28 mouse cellular contexts compared by ENCODE assay signal in genomic region chr9:49227442-49227841, GRCm38 (mm10). TPM values are rescaled to one million over a fixed set of nuclear protein-coding genes. Genes with fewer than 3 reads are reported as not detected.
DNase-seq lines count a peak whose midpoint lies in the region; ATAC-seq and TF ChIP-seq lines count a peak whose summit lies in the region.
"Had no signal": no experiment of that assay in that cellular context is flagged by ENCODE, and none has a peak within 500 bp of the region (broad histone marks: within the 10 kb centered on the region; RNA-seq: fewer than 3 reads in every experiment).

No protein-coding gene starts in this region.

- no peak for TF ChIP-seq CTCF in kidney, postnatal 0 days (IDR thresholded peaks at IDR 0.05; ENCODE audit: low read depth)
- TF ChIP-seq CTCF in kidney, adult 2 months (conservative IDR thresholded peaks at IDR 0.05; ENCODE audit: insufficient read depth, insufficient read length, low read depth, low read length) = no peak
- no peak for TF ChIP-seq CTCF in lung, embryonic 14.5 days (IDR thresholded peaks at IDR 0.05; ENCODE audit: low read depth)

- no peak overlapping the region for H3K9ac ChIP-seq in kidney, postnatal 0 days (ENCODE audit: low read depth, low read length)
- no peak overlapping the region for H3K9ac ChIP-seq in lung, embryonic 14.5 days
- H3K9ac ChIP-seq: forebrain, embryonic 15.5 days; hindbrain, embryonic 14.5 days; intestine, embryonic 15.5 days; neural tube, embryonic 13.5 days; stomach, embryonic 15.5 days had no signal

- H3K4me2 ChIP-seq in kidney, postnatal 0 days (ENCODE audit: low read length) = no peak overlapping the region
- no peak overlapping the region for H3K4me2 ChIP-seq in lung, embryonic 14.5 days
- H3K4me2 ChIP-seq: forebrain, embryonic 15.5 days; hindbrain, embryonic 14.5 days; intestine, embryonic 15.5 days; midbrain, embryonic 11.5 days; neural tube, embryonic 13.5 days; stomach, embryonic 15.5 days had no signal

- no peak overlapping the region for H3K27ac ChIP-seq in kidney, postnatal 0 days
- H3K27ac ChIP-seq in kidney, adult 2 months (ENCODE audit: insufficient read depth, low read depth, low read length) = no peak overlapping the region
- H3K27ac ChIP-seq in lung, embryonic 14.5 days (ENCODE audit: low read depth) = no peak overlapping the region
- H3K27ac ChIP-seq in hindbrain, embryonic 10.5 days = no peak overlapping the region
- H3K27ac ChIP-seq: forebrain, embryonic 15.5 days; hindbrain, embryonic 14.5 days; intestine, embryonic 15.5 days; macrophage; neural tube, embryonic 13.5 days; stomach, embryonic 15.5 days had no signal

- peak; percentile 5 for DNase-seq in kidney, postnatal 0 days (ENCODE audit: low spot score)
- DNase-seq in kidney, adult 2 months = no peak
- peak; percentile 17 for DNase-seq in lung, embryonic 14.5 days
- DNase-seq in lung, postnatal 25 days (ENCODE audit: low spot score) = no peak
- peak; percentile 82 for DNase-seq in brain, adult 2 months (ENCODE audit: low read depth, low spot score)
- DNase-seq in right cerebral cortex, postnatal 25 days = peak; percentile 34
- DNase-seq in hindbrain, embryonic 10.5 days (ENCODE audit: low spot score) = no peak
- DNase-seq: adrenal gland, adult 2 months; cerebellum, adult 11 months; cerebellum, postnatal 25 days; gastrocnemius, postnatal 14 days; liver; lung, adult 18-20 months; thymus, postnatal 25 days had no signal

- H3K4me3 ChIP-seq in kidney, postnatal 0 days (replicated peaks; ENCODE audit: low read depth, low read length) = no peak overlapping the region
- H3K4me3 ChIP-seq in kidney, adult 2 months (ENCODE audit: insufficient read depth, low read depth, low read length) = no peak overlapping the region
- no peak overlapping the region for H3K4me3 ChIP-seq in lung, embryonic 14.5 days (ENCODE audit: low read depth, low read length)
- no peak overlapping the region for H3K4me3 ChIP-seq in hindbrain, embryonic 10.5 days
- H3K4me3 ChIP-seq: forebrain, embryonic 15.5 days; intestine, embryonic 15.5 days; neural tube, embryonic 13.5 days; stomach, embryonic 15.5 days had no signal

- no peaks in the 10 kb centered on the region for H3K4me1 ChIP-seq in kidney, postnatal 0 days (replicated peaks; ENCODE audit: insufficient read depth, low read length)
- H3K4me1 ChIP-seq in kidney, adult 2 months (ENCODE audit: control insufficient read depth, insufficient read depth, low read length) = no peaks in the 10 kb centered on the region
- no peaks in the 10 kb centered on the region for H3K4me1 ChIP-seq in lung, embryonic 14.5 days (ENCODE audit: insufficient read depth)
- no peaks in the 10 kb centered on the region for H3K4me1 ChIP-seq in hindbrain, embryonic 10.5 days (replicated peaks)
- H3K4me1 ChIP-seq: forebrain, embryonic 15.5 days; intestine, embryonic 15.5 days; neural tube, embryonic 13.5 days; stomach, embryonic 15.5 days had no signal

- no peak for TF ChIP-seq POLR2A in kidney, adult 2 months (IDR thresholded peaks at IDR 0.05; ENCODE audit: low read depth, low read length)

- H3K36me3 ChIP-seq in kidney, postnatal 0 days (ENCODE audit: insufficient read depth, low read length) = no peaks in the 10 kb centered on the region
- H3K36me3 ChIP-seq in kidney, adult 2 months (ENCODE audit: control insufficient read depth, insufficient read depth, low read length) = no peaks in the 10 kb centered on the region
- H3K36me3 ChIP-seq in lung, embryonic 14.5 days (ENCODE audit: insufficient read depth) = no peaks in the 10 kb centered on the region
- H3K36me3 ChIP-seq in hindbrain, embryonic 10.5 days = no peaks in the 10 kb centered on the region
- H3K36me3 ChIP-seq: forebrain, embryonic 15.5 days; intestine, embryonic 15.5 days; neural tube, embryonic 13.5 days; stomach, embryonic 15.5 days had no signal

- H3K27me3 ChIP-seq in kidney, postnatal 0 days (ENCODE audit: insufficient read depth, low read length) = no peaks in the 10 kb centered on the region
- no peaks in the 10 kb centered on the region for H3K27me3 ChIP-seq in kidney, adult 2 months (replicated peaks; ENCODE audit: control insufficient read depth, insufficient read depth, low read length)
- no peaks in the 10 kb centered on the region for H3K27me3 ChIP-seq in lung, embryonic 14.5 days (ENCODE audit: insufficient read depth, low read length)
- no peaks in the 10 kb centered on the region for H3K27me3 ChIP-seq in hindbrain, embryonic 10.5 days (ENCODE audit: insufficient read depth, poor library complexity, severe bottlenecking)
- H3K27me3 ChIP-seq: forebrain, embryonic 15.5 days; intestine, embryonic 15.5 days; neural tube, embryonic 13.5 days; stomach, embryonic 15.5 days had no signal

- no peak for ATAC-seq in kidney, postnatal 0 days (replicated peaks; ENCODE audit: low FRiP score, low read depth)
- ATAC-seq in lung, embryonic 14.5 days (ENCODE audit: insufficient read depth) = no peak
- no peak for ATAC-seq in erythroid progenitor cell, adult 5-6 weeks (replicated peaks; ENCODE audit: low FRiP score, poor library complexity, severe bottlenecking)
- ATAC-seq: forebrain, embryonic 15.5 days; intestine, embryonic 15.5 days had no signal

- WGBS in kidney, postnatal 0 days = 71% methylated on average over 9 of the region's 9 CpGs
- WGBS in kidney, adult 2 months = 69% methylated on average over 9 of the region's 9 CpGs
- WGBS in lung, embryonic 14.5 days = 65% methylated on average over 9 of the region's 9 CpGs
- WGBS in hindbrain, embryonic 10.5 days = 85% methylated on average over 9 of the region's 9 CpGs

- no peaks in the 10 kb centered on the region for H3K9me3 ChIP-seq in kidney, postnatal 0 days (replicated peaks; ENCODE audit: low read length)
- no peaks in the 10 kb centered on the region for H3K9me3 ChIP-seq in lung, embryonic 14.5 days (ENCODE audit: low read depth, low read length)
- no peaks in the 10 kb centered on the region for H3K9me3 ChIP-seq in hindbrain, embryonic 10.5 days
- H3K9me3 ChIP-seq: forebrain, embryonic 15.5 days; intestine, embryonic 15.5 days; neural tube, embryonic 13.5 days; stomach, embryonic 15.5 days had no signal

RNA-seq across cellular contexts. Expression of gene Gm4894, which starts 22.9 kb away (rescaled TPM):
- not detected in 2 replicates for polyA plus RNA-seq in kidney, postnatal 0 days (2015; fragmentation: Nextera tagmentation; extraction: Ambion mirVana)
- not detected in 2 replicates for polyA plus RNA-seq in kidney, adult 2 months (2012; rRNA removed)
- not detected in 2 replicates for polyA plus RNA-seq in lung, embryonic 14.5 days (2014; fragmentation: Nextera tagmentation; extraction: Ambion mirVana)
- polyA plus RNA-seq in hindbrain, embryonic 10.5 days (2016; fragmentation: Nextera tagmentation; extraction: Ambion mirVana) = not detected in 2 replicates
- total RNA-seq in erythroid progenitor cell, adult 5-6 weeks (2015; ENCODE audit: low replicate concordance) = 1.8 TPM in 1 of 2 replicates, not detected in the other
- not detected in 2 replicates for total RNA-seq in erythroid progenitor cell, adult 5-6 weeks (2017; ENCODE audit: low replicate concordance)
- total RNA-seq: adrenal gland, adult 2 months; gastrocnemius, postnatal 14 days; heart, adult 8-10 months; left cerebral cortex, adult 8-10 months; MEL had no signal
- polyA plus RNA-seq: adrenal gland, adult 2 months; C2C12; forebrain, embryonic 15.5 days; heart, postnatal 0 days; hindbrain, embryonic 14.5 days; intestine, embryonic 15.5 days; kidney, embryonic 16.5 days; macrophage; midbrain, embryonic 11.5 days; neural tube, embryonic 13.5 days; stomach, embryonic 15.5 days had no signal

Comparison
In these comparisons a context has a peak if more than half of its experiments do, and no peak if none do; other contexts are left out.
1. DNase-seq: peak in kidney, postnatal 0 days (single experiment), lung, embryonic 14.5 days (single experiment), brain, adult 2 months (single experiment) and right cerebral cortex, postnatal 25 days (single experiment); none in kidney, adult 2 months (single experiment), lung, postnatal 25 days (single experiment) and hindbrain, embryonic 10.5 days (single experiment).